Mouse (Mus musculus) neural tube, embryonic 10.5 days (tissue): ENCODE data around the gene Exoc4.
A peak's percentile ranks its signal among the peaks of the same experiment; 100 is the strongest.

ENCODE experiments used
- DNase-seq: peaks from one replicate; pipeline ENCODE4 v3.0.0-alpha.2; 2017; ENCODE audit warnings: low spot score; ENCODE audit errors: extremely low spot score

Exoc4 gene

DNA sequence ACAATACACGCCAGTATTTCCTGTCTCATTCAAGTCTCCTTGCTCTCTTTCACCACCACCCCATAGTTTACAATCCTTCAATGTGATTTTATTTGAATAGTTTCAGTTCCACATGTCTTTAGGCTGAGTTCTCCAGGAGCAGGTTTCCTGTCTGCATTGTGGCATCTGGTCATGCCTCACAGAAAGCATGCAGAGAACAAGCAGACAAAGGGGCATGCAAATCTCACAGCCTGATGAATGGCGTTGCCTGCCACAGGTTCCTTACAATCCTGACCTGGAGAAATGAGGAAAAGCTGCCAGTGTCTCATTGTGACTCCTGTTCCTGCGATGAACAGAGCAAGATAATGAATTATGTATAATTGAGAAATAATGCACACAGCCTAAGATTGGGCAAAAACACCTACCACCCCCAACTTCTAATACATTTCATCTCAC is 490.0 kb downstream of the Exoc4 start:
- peak; percentile 17 for DNase-seq

- DNase-seq: no peak
These were observed 490.4 kb downstream of the Exoc4 start for GRCm38 (mm10) chr6:33739304-33739703.

GRCm38 (mm10) chr6:33755976-33756375 is 507.1 kb downstream of the Exoc4 start:
- no peak for DNase-seq

DNA sequence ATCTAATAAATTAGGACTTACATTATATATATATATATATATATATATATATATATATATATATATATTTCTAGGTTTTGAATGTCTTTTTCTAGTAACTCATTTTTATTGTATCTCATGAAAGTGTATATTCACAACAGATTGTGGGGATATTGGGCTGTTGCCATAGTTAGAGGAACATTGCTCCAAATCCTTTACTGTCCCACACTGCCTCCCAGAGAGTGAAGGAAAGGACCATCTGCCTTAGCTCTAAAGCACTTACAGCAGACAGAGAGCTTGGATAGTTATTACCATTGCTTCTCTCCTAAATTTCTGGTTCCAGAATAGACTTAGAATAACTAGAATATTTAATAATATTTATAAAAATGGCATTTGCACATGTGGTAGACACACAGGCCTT is 512.7 kb downstream of the Exoc4 start:
- DNase-seq: no peak

- no peak for DNase-seq
These were observed 514.4 kb downstream of the Exoc4 start for GRCm38 (mm10) chr6:33763245-33763644.

DNA sequence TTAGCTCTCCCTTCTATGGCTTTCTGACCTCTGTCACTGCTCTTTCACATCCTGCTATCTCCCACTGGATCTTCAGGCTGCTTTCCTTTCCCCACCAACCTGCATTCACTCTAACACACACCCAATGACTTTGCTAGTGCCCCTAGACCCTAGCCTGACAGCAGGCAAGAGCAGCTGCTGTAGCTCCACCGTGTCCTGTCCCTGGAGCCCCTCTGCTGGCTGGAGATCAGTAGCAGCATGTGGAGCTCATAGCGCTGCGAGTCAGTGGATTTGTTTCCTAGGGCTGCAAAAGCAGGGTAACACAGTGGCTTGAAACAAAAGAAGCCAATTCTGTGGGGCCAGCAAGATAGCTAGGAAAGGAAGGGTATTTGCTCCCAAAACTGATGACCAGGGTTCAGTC is 515.1 kb downstream of the Exoc4 start:
- DNase-seq: no peak

DNA sequence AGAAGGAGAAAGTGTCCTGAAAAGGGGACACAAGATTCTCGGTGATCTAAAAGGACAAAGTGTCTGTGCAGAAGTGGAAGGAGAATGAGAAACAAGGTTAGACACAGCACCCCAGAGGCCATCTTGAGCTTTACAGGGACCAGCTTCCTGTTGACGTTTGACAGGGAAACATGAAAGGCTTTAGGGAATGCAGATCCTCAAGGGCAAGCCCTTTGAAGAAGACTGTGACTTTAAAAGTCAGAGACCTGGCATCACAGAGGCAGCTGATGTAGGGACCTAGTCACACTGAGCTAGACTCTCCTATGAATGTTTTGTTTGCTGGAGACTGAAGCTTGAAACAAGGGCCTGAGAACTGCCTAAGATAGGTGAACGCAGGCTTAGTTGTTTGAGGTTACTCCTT is 520.4 kb downstream of the Exoc4 start:
- no peak for DNase-seq

GRCm38 (mm10) chr6:33770021-33770420 is 521.1 kb downstream of the Exoc4 start:
- no peak for DNase-seq

DNA sequence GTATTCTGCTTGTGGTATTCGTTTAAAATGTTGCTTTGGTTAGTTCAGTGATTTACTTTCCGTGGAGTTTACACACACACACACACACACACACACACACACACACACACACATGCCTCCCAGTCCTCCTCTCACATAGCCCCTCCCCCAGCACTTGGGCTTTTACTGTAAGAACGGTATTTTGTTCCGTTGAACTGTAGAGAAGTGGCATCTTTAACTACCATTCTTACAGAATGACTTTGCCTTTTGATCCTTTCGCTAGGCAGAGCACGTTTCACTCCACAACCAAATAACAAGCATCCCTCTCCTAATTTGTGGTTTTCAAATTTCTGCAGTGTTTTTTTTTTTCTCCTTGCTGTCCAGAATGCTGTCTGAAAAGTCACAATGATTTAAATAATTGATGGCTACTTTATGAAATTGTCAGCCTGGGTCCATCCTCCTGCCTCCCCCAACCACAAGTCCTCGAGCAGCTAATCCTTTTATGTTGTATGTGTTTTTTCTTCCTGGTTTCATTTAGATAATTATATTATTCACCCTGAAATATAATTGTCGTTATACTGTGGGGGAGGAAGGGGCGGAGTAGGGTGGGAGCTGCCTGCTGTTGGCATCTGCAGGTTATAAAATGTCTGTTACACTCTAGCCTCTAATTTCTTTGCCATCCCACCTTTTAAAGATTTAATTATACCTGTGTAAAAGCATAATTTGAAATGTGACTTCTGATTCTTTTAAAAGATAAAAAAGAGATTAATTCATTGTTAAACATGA is 523.8 kb downstream of the Exoc4 start:
- no peak for DNase-seq

DNA sequence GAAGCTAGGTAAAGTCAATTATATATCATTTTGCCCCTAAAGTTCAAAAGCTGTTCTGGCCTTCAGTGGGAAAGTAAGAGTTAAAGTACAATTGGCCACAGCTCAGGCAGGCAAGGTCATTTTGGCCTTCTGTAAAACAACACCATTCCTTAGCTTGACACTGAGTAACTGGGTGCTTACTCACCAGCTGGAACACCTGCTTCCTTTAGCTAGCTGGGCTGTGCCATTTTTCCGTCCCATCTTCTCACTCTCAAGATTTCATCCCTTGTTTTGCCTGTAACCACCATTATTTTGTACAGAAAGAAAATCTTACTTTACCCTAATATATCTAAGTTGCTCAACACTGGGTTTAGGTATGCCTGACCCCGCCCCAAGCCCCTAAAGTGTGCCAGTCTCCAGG is 543.7 kb downstream of the Exoc4 start:
- DNase-seq: no peak

DNA sequence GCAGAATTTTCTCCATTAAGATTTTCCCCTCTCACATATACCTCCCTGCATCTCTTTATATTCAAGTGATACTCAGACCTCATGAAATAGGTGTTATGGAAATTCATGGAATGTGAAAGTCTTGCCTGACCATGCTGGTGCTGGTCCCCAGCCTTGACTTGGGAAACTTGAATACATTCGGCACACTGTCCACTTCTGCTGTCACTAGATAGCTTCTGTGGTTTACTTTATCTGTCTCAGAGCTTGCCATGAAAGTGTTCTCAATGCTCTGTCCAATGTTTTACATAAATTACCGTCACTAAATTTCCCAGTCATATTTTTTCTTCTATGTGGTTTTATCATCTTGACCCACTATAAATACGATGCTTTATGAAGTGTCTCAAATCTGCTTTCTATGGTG is 552.4 kb downstream of the Exoc4 start:
- no peak for DNase-seq

DNA sequence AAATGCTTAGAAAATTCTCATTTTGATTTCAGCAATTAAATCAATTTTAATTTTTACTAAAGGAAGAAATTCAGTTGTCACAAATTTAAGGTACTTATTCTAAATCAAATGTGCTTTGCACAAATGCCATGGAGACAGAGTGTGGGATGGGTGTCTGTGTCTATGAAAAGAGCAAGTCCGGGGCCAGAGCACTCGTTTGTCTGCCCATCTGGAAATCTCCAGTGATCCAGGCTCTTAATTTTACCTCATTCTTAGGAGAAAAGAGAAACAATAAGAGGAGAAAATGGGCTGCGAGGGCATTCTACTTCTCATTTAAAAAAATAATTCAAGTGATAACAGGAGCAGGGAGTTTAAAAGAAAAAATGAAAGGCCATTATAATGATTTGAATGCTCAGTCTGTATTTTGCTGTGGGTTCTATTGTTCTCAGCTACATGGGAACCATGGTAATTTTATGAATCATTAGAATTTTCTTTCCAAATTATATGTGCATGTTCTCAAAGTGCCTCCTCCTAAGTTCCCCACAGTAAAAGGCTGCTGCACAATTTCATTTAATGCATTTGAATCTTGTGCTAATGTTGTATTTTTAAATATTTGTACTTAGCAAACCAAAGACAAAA is 554.7 kb downstream of the Exoc4 start:
- DNase-seq: no peak

DNA sequence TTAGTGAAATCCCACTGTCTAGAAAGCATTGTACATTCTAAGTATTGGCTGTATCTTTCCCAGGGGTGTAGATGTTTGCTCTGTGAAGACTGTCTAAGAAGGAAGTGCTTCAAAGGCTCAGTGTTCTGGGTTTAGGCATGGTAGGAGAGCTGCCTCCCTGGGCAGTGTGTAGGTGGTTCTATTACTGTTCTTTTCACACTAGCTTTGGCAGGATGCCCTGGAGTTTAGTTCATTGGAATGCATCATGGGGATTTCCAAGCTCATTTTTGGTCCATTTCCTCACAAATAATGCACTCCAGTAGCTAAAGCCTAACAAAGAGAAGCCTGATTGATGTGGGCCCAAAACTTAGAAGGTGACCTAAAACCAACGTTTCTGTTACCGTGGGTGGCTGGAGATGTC is 555.9 kb downstream of the Exoc4 start:
- no peak for DNase-seq

DNA sequence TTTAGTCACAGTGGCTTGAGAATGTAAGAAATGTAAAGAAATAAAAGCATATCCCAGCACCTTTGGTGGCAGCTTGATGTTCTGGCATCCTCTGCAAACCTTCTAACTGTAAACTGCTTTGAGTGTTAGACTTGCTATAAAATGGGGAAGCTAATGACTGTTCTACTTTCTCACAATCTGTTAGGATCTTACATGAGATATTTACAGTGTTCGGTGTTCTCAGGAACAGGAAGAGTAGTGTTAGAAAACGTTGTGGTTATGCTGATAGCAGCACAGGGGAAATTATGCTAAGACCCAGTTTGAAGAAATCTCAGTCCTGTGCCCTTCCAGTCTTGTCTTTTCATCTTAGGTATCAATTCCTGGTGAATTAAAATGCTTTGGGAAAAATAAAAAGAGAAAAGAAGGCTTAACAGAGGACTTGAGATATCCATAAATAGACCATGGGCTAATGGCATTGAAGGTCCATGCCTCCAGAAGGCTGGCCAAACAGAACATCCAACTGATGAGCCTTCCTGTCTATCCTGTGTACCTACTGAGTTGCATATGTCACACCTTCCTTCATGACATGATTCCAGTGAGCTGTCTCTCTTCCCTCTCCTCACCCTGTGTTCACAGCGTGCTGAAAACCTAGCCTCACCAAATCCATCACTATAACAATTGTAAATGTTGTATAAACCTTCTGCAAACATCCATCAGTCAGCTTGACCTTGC is 557.3 kb downstream of the Exoc4 start:
- no peak for DNase-seq

DNA sequence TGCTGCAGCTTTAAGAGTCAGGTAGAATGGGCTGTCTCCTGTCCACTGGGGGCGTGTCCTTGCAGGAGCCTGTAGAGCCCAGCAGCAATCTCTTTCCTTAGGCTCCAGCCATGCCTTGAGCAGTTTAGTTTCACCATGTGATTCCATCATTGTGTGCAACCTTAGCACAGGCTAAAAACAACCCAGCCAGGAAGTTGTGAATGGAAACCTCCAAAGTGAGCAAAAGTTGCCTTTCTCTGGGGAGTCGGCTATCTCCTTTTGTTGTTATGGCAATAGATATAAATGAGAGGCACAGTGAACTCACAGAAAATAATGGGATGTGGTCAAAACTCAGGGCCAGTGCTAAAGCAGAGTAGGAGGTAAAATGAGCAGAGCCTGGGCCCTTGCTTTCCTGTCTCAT is 565.5 kb downstream of the Exoc4 start:
- DNase-seq: no peak

- no peak for DNase-seq
These were observed 574.3 kb downstream of the Exoc4 start for GRCm38 (mm10) chr6:33823171-33823570.

GRCm38 (mm10) chr6:33823777-33824302 is 575.0 kb downstream of the Exoc4 start:
- DNase-seq: no peak

GRCm38 (mm10) chr6:33828499-33828898 is 579.6 kb downstream of the Exoc4 start:
- DNase-seq: no peak

- DNase-seq: no peak
These were observed 580.4 kb downstream of the Exoc4 start for GRCm38 (mm10) chr6:33829261-33829660.

GRCm38 (mm10) chr6:33831276-33831675 is 582.4 kb downstream of the Exoc4 start:
- DNase-seq: no peak

GRCm38 (mm10) chr6:33832978-33833377 is 584.1 kb downstream of the Exoc4 start:
- no peak for DNase-seq

DNA sequence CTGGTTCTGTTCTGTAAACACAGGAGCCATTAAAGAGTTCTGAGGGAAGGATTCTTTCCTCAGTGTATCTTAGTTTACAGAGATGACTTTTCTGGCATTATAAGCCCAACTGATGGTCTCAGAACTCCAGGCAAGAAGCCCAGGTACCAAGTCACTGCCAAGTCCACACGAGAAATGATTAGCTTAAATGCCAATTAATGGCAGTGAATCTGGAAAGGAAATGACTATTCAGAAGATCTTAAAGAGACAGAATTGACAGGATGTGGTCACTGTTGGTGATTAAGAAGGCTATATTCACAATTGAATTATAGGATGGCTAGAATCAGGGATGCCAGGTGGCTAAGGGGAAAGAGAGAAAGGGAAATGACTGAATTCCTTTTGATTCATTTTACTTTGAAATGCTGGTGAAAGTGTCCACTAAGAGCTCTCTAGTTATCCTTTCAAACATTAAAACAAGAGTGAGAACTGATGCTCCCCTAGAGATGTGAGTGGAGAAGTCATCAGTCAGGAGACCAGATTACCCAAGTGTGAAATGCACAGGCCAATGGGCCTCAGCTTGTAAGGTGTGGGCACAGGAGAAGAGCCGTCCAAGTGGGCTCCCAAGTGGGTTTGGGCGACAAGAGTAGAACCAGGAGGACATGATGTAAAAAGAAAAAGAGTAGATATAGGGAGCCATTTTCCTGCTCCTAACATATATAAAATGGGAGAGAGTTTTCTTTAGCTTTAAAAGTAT is 587.3 kb downstream of the Exoc4 start:
- DNase-seq: no peak
